Mouse (Mus musculus): ENCODE results near the gene Grid2ip. TPM values are rescaled to one million over a fixed set of nuclear protein-coding genes. Genes with fewer than 3 reads are reported as not detected.

The Grid2ip gene
- polyA plus RNA-seq, 1 experiment from 2014 or later = 1.0 TPM

DNA sequence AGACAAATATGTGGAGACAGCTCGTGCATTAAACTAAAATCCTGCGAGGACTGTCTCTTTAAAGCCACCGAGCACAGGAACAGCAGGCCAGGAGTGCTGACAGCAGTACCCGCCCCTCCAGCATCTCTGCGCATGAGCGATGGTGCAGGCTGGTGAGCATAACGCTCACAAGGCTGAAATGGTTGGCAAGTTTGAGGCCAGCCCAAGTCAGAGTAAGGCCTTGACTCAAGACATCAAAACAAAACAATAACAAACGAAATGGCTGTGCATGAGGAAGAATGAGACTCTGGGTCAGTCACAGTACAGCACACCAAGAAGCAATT lies 39.9 kb upstream of the Grid2ip start:
- Histone ChIP-seq H3K36me3 (ENCODE audit: control insufficient read depth, insufficient read depth) (peaks cover 12% of the 10 kb centered on the region), H3K9ac (replicated peaks; ENCODE audit: low read depth, low read length) (no peak overlapping the region), H3K27ac (ENCODE audit: low read length) (no peak overlapping the region), H3K4me2 (ENCODE audit: low read length) (no peak overlapping the region), H3K4me3 (replicated peaks; ENCODE audit: low read length) (no peak overlapping the region), H3K9me3 (ENCODE audit: control insufficient read depth, low read length) (no peaks in the 10 kb centered on the region), H3K4me1 (replicated peaks; ENCODE audit: control insufficient read depth, insufficient read depth, low read length) (peaks cover 20% of the 10 kb centered on the region), H3K27me3 (replicated peaks; ENCODE audit: control insufficient read depth, insufficient read depth, low read length) (no peaks in the 10 kb centered on the region)
- ATAC-seq = no peak
- WGBS = 89% methylated on average over 8 of the region's 8 CpGs

DNA sequence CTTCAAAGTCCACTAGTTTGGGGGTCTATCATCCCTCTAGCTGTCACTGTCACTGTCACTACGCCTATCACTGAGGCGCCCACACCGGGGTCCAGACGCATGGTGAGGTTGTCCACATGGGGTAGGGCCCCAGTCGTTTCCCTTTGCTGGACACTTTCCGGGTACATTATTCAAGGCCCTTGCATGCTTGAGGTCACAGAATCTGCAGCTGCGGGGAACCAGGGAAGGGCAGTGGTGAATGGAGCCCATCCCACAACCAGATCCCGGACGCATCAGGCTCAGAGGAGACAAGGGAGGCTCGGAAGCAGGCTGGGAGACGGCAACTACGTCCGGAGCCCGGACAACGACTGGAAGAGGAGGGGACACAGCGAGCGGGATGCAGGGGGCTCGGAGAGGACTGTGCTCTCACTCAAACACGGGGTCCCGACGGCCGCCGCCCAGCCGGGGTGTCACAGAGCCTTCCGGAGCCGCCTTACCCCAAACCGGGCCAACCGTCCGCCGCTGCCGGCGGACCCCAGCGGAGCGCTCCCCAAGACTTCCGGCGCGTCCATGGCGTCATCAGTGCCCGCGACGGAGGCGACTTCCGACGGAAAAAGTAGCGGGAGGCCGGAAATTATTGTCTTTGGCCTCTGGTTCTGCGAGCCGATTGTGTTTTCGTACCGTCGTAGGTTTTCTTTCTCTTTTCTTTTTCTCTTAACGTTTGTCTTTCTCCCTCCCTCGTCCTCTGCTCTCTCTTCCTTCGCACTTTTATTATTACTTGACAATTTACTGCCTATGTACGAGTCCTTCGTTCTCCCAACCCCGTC lies 28.2 kb upstream of the Grid2ip start, which contains the start of gene Zdhhc4:
Gene Zdhhc4, minus strand, starts transcription at position 567 of the 806 bp plus-strand sequence.
- under 1% methylated on average over 57 of the region's 57 CpGs for WGBS
- Histone ChIP-seq H3K4me2 (ENCODE audit: low read length) (peak within 1 kb of the TSS; percentile 94), H3K4me1 (replicated peaks; ENCODE audit: control insufficient read depth, insufficient read depth, low read length) (peaks cover 16% of the 10 kb centered on the region), H3K4me3 (replicated peaks; ENCODE audit: low read length) (peak within 1 kb of the TSS; percentile 95), H3K9ac (replicated peaks; ENCODE audit: low read depth, low read length) (peak within 1 kb of the TSS; percentile 88), H3K27ac (ENCODE audit: low read length) (peak within 1 kb of the TSS; percentile 81), H3K36me3 (ENCODE audit: control insufficient read depth, insufficient read depth) (peaks cover 10% of the 10 kb centered on the region; the same call in 1 of the 2 replicates), H3K9me3 (ENCODE audit: control insufficient read depth, low read length) (no peaks in the 10 kb centered on the region), H3K27me3 (replicated peaks; ENCODE audit: control insufficient read depth, insufficient read depth, low read length) (no peaks in the 10 kb centered on the region)
- ATAC-seq = peak; percentile 84

DNA sequence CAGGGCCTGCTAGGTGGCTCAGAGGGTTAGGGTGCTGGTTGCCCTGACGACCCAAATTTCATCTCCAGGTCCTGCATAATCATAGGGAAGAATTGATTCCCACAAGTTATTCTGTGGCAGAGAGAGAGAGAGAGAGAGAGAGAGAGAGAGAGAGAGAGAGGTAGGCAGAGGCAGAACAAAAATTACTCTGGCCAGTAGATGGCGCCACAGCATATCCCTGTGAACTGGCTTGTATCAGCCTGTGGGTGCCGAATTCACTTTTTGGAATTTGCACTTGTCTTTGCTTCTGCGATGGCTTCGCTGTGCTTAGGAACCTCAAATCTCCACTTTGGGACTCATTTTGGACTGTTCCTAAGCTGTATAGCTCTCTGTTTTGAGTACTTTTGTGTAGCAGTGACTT lies 23.3 kb upstream of the Grid2ip start:
- Histone ChIP-seq H3K4me2 (ENCODE audit: low read length) (no peak overlapping the region), H3K4me1 (replicated peaks; ENCODE audit: control insufficient read depth, insufficient read depth, low read length) (peaks cover 6% of the 10 kb centered on the region), H3K36me3 (ENCODE audit: control insufficient read depth, insufficient read depth) (no peaks in the 10 kb centered on the region), H3K4me3 (replicated peaks; ENCODE audit: low read length) (no peak overlapping the region), H3K9me3 (ENCODE audit: control insufficient read depth, low read length) (no peaks in the 10 kb centered on the region), H3K9ac (replicated peaks; ENCODE audit: low read depth, low read length) (no peak overlapping the region), H3K27me3 (replicated peaks; ENCODE audit: control insufficient read depth, insufficient read depth, low read length) (no peaks in the 10 kb centered on the region), H3K27ac (ENCODE audit: low read length) (no peak overlapping the region)
- no peak for ATAC-seq
- 15% methylated on average over 5 of the region's 5 CpGs for WGBS

DNA sequence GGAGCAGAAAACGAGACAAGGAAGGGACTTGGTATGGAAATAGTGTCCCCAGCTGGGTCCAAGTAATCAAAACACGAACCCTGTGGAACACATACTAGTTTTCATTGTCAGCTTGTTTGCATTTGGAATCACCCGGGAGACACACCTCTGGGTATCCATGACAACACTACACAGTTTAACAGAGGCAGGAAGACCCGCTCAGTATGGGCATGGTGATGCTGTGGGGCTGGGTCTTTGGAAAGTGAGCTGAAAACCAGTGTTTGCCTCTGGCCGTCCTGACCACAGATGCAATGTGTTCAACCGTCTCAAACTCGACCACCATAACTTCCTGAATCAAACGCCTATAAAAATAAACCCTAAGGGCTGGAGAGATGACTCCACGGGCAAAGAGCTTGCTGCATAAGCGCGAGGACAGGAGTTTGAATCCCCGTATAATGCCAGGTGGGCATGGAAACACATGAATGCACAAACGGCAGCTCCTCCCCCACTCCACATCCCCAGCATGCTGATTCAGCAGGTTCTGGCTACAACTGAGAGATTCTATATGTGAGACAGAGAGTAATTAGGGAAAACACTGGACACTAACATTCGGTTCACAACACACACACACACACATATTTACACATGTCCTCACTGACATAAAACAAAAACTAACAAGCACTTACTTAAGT lies 22.6 kb upstream of the Grid2ip start:
- Histone ChIP-seq H3K36me3 (ENCODE audit: control insufficient read depth, insufficient read depth) (no peaks in the 10 kb centered on the region), H3K4me1 (replicated peaks; ENCODE audit: control insufficient read depth, insufficient read depth, low read length) (peaks cover 6% of the 10 kb centered on the region), H3K9ac (replicated peaks; ENCODE audit: low read depth, low read length) (no peak overlapping the region), H3K4me3 (replicated peaks; ENCODE audit: low read length) (no peak overlapping the region), H3K27me3 (replicated peaks; ENCODE audit: control insufficient read depth, insufficient read depth, low read length) (no peaks in the 10 kb centered on the region), H3K4me2 (ENCODE audit: low read length) (no peak overlapping the region), H3K27ac (ENCODE audit: low read length) (no peak overlapping the region), H3K9me3 (ENCODE audit: control insufficient read depth, low read length) (no peaks in the 10 kb centered on the region)
- ATAC-seq = no peak
- 72% methylated on average over 14 of the region's 14 CpGs for WGBS

DNA sequence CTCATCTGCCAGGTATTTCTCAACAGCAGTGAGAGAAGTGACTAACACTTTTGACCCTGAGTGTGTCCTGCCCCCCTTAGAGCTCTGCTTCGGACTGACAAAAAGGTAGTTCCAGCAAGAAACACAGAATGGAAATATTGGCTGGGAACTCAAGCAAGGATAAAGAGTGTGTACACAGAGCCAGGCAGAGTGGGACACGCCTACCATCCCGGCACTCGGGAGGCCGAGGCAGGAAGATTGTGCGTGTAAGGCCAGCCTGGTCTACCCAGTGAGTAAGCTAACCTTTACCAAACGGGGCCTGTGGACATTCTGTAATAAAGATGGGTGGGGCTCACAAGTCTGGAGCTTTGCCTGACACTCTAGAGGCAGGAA lies 22.1 kb upstream of the Grid2ip start:
- H3K27me3 ChIP-seq (replicated peaks; ENCODE audit: control insufficient read depth, insufficient read depth, low read length) = no peaks in the 10 kb centered on the region
- no peak overlapping the region for H3K27ac ChIP-seq (ENCODE audit: low read length)
- no peak for ATAC-seq
- peaks cover under 1% of the 10 kb centered on the region; the same call in 1 of the 2 replicates for H3K4me1 ChIP-seq (replicated peaks; ENCODE audit: control insufficient read depth, insufficient read depth, low read length)
- no peaks in the 10 kb centered on the region for H3K36me3 ChIP-seq (ENCODE audit: control insufficient read depth, insufficient read depth)
- H3K9me3 ChIP-seq (ENCODE audit: control insufficient read depth, low read length) = no peaks in the 10 kb centered on the region
- H3K9ac ChIP-seq (replicated peaks; ENCODE audit: low read depth, low read length) = no peak overlapping the region
- no peak overlapping the region for H3K4me2 ChIP-seq (ENCODE audit: low read length)
- no peak overlapping the region for H3K4me3 ChIP-seq (replicated peaks; ENCODE audit: low read length)
- WGBS = 80% methylated on average over 7 of the region's 7 CpGs

DNA sequence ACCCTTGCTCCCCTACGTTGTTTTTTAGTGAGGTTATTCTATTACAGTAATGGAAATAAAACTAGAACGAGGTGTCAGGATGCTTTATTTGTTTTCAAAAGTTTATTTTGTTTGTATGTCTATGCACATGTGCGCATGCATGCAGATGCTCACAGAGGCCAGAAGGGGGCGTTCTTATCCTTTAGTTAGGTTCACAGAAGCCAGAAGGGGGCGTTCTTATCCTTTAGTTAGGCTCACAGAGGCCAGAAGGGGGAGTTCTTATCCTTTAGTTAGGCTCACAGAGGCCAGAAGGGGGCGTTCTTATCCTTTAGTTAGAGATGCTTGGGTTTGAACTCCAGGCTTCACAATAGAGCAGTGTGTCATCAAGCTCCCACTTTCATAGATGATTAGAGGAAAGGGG lies 20.6 kb upstream of the Grid2ip start:
- Histone ChIP-seq H3K27me3 (replicated peaks; ENCODE audit: control insufficient read depth, insufficient read depth, low read length) (no peaks in the 10 kb centered on the region), H3K4me2 (ENCODE audit: low read length) (no peak overlapping the region), H3K4me1 (replicated peaks; ENCODE audit: control insufficient read depth, insufficient read depth, low read length) (no peaks in the 10 kb centered on the region), H3K9ac (replicated peaks; ENCODE audit: low read depth, low read length) (no peak overlapping the region), H3K27ac (ENCODE audit: low read length) (no peak overlapping the region), H3K4me3 (replicated peaks; ENCODE audit: low read length) (no peak overlapping the region), H3K9me3 (ENCODE audit: control insufficient read depth, low read length) (no peaks in the 10 kb centered on the region), H3K36me3 (ENCODE audit: control insufficient read depth, insufficient read depth) (no peaks in the 10 kb centered on the region)
- WGBS = 67% methylated on average over 6 of the region's 6 CpGs
- ATAC-seq = no peak

DNA sequence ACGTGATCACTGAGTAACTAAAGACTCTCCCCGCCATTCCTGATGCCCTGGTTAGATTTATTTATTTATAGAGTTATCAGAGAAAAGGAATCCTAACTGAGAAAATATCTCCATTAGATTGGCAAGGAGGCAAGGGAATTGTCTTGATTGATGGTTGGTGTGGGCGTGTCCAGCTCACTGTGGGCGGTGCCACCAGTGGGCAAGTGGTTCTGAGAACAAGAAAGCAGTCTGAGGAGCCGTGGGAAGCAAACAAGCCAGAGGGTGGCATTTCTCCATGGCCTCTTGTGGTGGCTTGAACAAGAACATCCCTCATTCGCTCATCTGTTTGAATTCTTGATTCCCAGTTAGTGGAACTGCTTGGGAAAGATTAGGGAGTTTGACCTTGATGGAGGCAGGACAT lies 17.5 kb upstream of the Grid2ip start:
- no peak for ATAC-seq
- H3K9ac ChIP-seq (replicated peaks; ENCODE audit: low read depth, low read length) = no peak overlapping the region
- no peaks in the 10 kb centered on the region for H3K27me3 ChIP-seq (replicated peaks; ENCODE audit: control insufficient read depth, insufficient read depth, low read length)
- no peak overlapping the region for H3K4me2 ChIP-seq (ENCODE audit: low read length)
- H3K4me1 ChIP-seq (replicated peaks; ENCODE audit: control insufficient read depth, insufficient read depth, low read length) = no peaks in the 10 kb centered on the region
- no peak overlapping the region for H3K27ac ChIP-seq (ENCODE audit: low read length)
- no peaks in the 10 kb centered on the region for H3K36me3 ChIP-seq (ENCODE audit: control insufficient read depth, insufficient read depth)
- WGBS = 57% methylated on average over 6 of the region's 6 CpGs
- no peak overlapping the region for H3K4me3 ChIP-seq (replicated peaks; ENCODE audit: low read length)
- H3K9me3 ChIP-seq (ENCODE audit: control insufficient read depth, low read length) = peaks cover 7% of the 10 kb centered on the region; the same call in 1 of the 2 replicates

DNA sequence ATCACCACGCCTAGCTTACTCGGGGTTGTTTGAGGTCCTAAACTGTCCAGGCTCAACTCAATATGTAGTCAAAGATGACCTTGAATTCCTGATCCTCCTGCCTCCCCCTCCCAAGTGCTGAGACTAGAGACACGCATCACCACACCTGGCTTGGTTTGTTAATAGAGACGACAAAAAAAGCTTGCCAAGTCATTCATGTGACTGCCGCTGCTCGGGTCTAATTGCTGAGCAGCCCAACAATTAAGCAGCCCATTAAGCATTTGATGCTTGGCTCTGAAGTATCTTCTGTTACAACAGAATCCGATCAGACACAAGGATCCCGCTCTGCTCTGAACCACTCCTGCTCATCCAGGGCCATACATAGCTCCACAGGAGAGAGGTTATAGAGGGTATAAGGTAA lies 10.8 kb upstream of the Grid2ip start:
- no peaks in the 10 kb centered on the region for H3K27me3 ChIP-seq (replicated peaks; ENCODE audit: control insufficient read depth, insufficient read depth, low read length)
- no peak overlapping the region for H3K27ac ChIP-seq (ENCODE audit: low read length)
- peaks cover 15% of the 10 kb centered on the region for H3K9me3 ChIP-seq (ENCODE audit: control insufficient read depth, low read length)
- WGBS = 35% methylated on average over 8 of the region's 8 CpGs
- no peak overlapping the region for H3K4me2 ChIP-seq (ENCODE audit: low read length)
- no peaks in the 10 kb centered on the region for H3K36me3 ChIP-seq (ENCODE audit: control insufficient read depth, insufficient read depth)
- H3K4me3 ChIP-seq (replicated peaks; ENCODE audit: low read length) = no peak overlapping the region
- ATAC-seq = no peak
- no peaks in the 10 kb centered on the region for H3K4me1 ChIP-seq (replicated peaks; ENCODE audit: control insufficient read depth, insufficient read depth, low read length)
- H3K9ac ChIP-seq (replicated peaks; ENCODE audit: low read depth, low read length) = no peak overlapping the region

DNA sequence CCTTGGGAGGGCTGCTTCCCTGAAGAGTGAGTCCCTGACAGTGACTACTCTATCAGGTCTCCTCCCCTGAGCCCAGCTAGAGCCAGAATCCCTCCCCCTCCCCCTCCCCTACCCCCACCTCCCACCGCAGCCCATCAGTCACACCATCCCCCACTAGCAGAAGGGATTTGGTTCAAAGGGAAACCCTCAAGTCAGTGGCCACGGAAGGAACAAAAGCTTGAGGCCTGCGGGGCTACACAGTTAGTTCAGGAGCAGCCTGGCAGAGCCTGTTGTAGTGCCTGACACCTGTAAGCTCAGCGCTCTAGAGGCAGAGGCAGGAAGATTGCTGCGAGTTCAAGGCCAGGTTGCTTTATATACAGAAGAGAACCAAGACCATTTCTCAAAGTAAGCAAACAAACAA lies 1.1 kb upstream of the Grid2ip start:
- no peak overlapping the region for H3K27ac ChIP-seq (ENCODE audit: low read length)
- 0 out of 2 replicates have a peak, but pooled peaks cover 3% of the 10 kb centered on the region for H3K27me3 ChIP-seq (replicated peaks; ENCODE audit: control insufficient read depth, insufficient read depth, low read length)
- 35% methylated on average over 5 of the region's 5 CpGs for WGBS
- H3K4me2 ChIP-seq (ENCODE audit: low read length) = no peak overlapping the region
- no peak overlapping the region for H3K4me3 ChIP-seq (replicated peaks; ENCODE audit: low read length)
- no peak overlapping the region for H3K9ac ChIP-seq (replicated peaks; ENCODE audit: low read depth, low read length)
- no peaks in the 10 kb centered on the region for H3K36me3 ChIP-seq (ENCODE audit: control insufficient read depth, insufficient read depth)
- peaks cover 7% of the 10 kb centered on the region; the same call in 1 of the 2 replicates for H3K9me3 ChIP-seq (ENCODE audit: control insufficient read depth, low read length)
- H3K4me1 ChIP-seq (replicated peaks; ENCODE audit: control insufficient read depth, insufficient read depth, low read length) = peaks cover 8% of the 10 kb centered on the region
- no peak for ATAC-seq
